Mouse (Mus musculus): ENCODE measurements around the gene Arid5a.

Arid5a gene

GRCm38 (mm10) chr1:36307495-36308280, at the start of gene Arid5a:
Gene Arid5a, plus strand, starts transcription at chr1:36307733.
- DNase-seq: peak; percentile 97

DNA sequence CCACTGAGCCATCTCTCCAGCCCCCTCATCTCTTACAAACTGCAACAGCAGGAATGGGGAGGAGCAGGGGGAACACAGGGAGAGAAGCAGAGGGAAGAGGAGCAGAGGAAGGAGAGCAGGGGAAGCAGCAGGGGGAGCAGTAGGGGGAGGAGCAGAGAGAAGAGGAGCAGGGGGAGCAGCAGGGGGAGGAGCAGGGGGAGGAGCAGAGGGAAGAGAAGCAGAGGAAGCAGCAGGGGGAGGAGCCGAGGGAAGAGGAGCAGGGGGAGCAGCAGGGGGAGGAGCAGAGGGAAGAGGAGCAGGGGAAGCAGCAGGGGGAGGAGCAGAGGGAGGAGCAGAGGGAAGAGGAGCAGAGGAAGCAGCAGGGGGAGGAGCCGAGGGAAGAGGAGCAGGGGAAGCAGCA, 48.9 kb upstream of the Arid5a start:
- no peak for DNase-seq

DNA sequence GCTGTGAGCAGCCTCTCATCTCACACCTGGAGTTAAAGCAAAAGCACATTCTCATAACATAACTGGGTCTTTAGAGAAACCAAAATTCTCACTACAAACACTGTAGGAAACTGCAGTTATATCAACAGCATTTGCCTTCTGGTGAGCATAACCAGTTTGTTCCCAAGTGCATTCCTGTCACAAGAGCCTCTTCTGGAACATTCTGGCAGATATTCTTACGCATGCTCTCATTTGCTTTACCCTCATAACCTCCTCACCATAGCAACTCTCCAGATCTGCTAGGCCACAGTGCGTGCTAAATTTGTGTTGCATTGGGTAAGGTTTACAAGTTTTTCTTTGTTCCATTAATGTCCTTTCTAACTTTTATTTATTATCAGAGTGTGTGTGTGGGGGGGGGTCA, 48.3 kb upstream of the Arid5a start:
- no peak for DNase-seq

GRCm38 (mm10) chr1:36260418-36260817, 47.1 kb upstream of the Arid5a start:
- DNase-seq: no peak

DNA sequence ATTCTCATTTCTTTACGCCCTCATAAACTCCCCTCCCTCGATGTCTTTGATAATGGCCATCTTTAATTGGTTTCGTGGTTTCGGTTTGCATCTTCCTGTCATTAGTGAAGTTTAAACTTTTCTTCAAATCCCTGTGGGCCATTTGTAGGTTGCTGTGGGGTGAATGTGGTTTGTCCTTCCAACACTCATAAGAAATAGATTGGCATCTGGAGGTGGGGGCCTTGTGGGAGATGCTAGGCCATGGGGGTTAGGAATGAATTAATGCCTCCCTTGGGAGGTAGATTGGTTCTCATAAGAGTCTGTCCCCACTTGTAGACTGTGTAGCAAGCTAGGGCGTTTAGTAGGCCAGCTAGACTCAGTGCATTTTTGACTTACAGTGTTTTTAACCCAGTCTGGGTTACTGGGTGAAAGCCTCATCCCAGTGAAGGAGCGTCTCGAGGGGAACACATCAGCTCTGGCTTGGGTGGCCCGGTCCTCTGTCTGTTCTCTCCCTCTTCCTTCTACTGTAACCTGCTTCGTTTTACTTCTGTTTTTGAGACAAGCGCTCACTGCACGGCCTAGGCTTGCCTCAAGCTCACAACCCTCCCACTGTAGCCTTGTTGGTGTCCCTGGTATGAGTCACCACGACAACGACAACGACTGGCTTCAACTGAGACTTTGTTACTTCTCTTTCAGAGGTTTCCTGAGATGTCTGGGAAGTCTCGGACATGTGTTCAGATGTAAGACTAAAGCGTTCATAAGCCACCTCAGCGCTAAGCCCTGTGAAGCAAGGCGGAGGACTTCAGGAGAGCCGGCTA, 45.6 kb upstream of the Arid5a start:
- no peak for DNase-seq

DNA sequence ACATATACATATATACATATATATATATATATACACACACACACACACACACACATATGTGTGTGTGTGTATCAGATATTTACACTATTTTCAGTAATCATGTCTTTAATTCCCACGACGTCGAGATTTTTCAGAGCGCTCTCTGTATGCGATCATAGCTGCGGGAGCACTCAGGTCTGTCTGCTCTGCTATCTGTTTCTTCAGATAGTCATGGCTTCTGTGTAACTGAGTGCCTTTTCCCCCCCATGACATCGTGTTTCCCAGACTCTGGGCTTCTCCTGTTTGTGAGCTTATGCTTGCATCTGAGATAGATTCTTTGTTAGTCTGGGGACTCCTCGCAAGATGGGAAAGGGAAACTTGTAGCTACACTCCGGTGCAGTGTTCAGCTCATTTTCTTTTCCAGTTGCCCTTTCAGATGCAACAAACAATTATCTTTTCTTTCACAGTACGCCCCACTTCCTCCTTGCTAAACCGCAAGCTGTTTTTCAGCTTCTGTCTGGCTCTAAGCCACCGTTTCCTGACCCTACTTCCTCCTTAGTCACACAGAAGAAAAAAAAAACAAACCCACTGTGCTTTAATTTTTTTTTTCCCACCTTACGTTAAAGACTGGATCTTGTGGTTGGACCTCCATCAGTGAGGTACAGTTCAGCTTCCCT, 43.6 kb upstream of the Arid5a start:
- no peak for DNase-seq

DNA sequence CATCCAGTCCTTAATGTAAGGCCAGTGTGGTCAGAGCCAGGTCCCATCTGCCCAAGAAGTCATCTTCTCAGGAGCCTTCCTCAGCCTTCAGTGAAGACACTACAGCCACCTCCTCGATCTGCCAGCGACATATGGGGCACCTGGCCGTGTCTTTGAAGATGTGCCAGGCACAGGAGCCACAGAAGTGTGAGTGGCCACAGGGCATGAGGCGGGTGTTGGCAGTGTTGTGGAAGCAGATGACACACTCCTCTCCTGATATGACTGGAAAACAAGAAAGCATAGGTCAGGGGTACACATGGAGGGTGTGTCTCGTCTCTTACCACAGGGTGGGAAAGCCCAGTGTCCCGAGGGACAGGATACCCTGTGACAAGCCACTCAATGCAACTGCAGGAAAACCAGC, 41.2 kb upstream of the Arid5a start:
- DNase-seq: no peak

DNA sequence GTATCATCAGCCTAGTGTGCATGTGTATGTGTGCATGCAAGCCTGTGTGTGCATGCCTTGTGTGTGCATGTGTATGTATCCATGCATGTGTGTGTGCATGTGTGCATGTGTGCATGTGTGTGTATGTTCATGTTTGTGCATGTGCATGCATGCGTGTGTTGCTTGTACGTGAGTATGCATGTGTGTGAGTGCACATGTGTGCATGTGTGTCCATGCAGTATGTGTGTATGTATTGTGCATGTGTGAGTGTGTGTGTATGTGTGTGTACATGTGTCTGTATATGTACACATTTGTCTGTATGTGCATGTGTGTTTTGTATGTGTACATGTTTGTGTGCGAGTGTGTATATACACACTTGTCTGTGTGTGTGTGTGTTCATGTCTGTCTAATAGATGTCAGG, 39.9 kb upstream of the Arid5a start:
- no peak for DNase-seq

DNA sequence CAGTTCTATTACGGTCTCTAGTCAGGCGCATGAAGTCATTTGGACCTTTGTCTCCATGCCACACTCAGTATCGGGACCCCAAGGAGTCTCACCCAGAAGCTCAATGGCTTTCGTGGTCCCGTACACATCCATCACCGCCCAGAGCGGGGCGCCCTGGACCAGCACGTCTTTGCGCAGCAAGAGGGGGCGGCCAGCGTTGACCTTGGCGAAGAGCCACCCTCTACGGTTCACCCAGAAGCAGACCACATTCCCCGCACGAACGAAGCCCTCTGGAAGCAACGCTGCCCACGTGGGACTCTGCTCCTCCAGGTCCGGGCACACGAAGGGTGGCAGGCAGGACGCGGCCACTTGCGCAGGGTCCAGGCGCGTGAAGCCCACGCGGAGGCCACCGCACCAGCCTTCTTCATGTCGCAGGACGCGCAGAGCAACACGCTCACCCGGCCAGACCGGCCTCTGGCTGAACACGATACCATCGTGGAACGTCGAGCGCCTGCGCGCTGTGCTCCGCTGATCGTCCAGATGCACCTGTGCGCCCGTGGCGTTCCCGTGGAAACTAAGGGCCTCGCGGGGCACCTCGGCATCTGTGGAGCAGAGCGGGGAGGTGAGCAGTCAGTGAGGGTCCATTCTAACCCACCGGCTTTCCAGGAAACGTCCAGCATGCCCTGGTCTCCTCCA, 38.3 kb upstream of the Arid5a start:
- DNase-seq: no peak

DNA sequence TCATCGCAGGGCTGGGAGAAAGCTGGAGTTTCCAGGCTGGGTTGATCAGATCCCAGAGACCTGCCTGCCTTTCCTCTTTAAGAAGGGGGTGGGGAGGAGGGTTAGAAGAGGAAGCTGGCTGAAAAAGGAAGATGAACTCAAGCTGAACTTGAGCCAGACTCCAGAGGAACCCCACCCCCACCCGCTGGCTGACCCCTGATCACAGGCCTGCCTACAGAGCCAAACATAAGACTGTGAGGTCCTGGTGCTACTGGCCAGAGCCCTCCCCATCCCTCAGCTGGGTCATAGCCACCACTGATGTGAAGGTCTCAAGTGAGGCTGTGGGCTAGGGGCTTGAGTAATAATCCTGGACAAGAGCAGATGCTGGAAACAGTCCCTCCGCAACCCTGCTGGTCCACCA, 36.9 kb upstream of the Arid5a start:
- no peak for DNase-seq

DNA sequence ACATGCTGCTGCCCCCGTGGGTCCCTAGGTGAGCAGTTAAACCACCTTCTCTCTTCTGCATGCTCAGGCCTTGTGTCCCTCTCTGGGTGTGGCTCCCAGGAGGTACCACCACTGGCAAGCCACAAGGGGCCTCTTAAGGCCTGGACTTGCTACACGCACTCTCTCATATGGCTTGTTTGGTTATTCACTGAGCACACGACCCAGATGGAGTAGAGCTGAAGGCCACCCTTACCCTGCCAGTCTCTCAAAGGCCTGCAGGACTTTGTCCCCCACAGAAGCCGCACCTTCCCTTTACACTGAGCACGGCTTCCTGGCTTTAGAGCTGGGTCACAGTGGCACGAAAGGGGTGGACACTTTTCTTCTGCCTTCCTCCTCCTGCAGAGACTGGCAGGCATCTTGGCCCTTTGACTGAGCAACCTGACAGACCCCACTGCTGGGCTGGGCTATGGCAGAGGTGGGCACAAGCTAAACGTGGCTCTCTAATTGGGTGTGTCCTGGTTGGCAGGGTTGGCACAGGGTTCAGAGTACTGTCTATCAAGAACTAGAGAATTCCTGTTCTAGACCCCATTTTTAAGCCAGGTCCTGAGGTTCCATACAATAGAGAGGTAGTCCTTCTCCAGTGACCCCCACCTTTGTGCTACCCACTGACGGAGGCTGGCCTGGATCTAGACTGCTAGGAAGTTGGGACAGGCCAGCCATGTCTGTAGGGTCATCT, 35.9 kb upstream of the Arid5a start:
- no peak for DNase-seq

DNA sequence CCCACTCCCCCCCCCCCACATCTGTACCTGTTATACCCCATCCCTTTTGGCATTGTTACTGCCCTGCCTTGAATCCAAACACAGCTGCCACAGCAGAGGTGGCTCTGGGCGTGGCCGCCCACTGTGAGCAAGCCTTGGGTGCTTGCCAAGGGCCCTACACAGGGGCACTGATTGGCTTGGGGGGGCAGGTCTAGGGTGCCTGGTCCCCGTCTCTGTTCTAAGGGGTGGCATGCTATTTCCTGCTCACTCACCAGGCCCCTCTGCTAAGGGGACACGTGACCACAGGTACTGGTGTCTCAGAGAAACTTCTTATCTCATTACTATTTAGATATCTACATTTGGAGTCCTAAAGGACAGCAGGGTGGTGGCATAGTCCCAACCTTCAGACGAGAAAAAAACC, 35.0 kb upstream of the Arid5a start:
- DNase-seq: no peak

DNA sequence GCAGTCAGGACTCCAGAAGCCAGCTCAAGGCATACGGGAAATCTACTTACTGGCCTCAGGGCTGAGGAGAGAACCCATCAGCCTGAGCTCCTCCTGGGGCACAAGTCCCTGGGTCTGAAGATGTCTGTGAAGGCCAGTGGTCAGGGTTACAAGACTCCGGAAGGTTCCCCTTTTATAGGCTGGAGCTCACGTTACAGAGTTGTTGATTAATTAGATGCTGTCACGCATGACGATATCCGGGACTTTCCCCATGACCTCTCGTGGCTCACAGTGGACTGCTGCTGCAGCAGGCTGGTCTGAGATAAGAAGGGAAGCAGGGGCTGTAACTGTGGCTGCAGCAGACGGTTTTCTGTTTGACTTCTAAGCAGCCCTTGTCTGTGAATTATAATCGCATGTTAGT, 34.2 kb upstream of the Arid5a start:
- no peak for DNase-seq

DNA sequence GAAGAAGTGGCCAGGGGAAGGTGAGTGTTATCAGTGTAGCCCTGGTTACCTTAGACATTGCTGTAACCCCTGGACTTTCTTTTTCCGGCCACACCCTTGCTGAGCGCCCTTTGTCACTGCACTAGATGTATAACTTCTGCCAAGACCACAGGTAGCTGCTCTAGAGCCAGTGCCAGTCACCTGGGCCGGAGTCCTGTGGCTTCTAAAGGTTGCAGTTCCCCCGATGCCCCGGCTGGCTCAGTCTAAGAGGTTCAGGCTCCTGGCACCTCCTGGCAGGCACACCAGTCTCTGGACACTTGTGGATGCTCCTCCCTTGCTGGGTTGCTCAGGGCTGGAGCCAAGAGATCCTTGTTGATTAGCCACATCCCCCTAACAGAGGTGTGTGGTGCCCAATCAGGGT, 33.1 kb upstream of the Arid5a start, which contains the start of gene Neurl3:
Gene Neurl3 (minus strand): TSS at position 225 of the 400 bp plus-strand sequence.
- DNase-seq: no peak

DNA sequence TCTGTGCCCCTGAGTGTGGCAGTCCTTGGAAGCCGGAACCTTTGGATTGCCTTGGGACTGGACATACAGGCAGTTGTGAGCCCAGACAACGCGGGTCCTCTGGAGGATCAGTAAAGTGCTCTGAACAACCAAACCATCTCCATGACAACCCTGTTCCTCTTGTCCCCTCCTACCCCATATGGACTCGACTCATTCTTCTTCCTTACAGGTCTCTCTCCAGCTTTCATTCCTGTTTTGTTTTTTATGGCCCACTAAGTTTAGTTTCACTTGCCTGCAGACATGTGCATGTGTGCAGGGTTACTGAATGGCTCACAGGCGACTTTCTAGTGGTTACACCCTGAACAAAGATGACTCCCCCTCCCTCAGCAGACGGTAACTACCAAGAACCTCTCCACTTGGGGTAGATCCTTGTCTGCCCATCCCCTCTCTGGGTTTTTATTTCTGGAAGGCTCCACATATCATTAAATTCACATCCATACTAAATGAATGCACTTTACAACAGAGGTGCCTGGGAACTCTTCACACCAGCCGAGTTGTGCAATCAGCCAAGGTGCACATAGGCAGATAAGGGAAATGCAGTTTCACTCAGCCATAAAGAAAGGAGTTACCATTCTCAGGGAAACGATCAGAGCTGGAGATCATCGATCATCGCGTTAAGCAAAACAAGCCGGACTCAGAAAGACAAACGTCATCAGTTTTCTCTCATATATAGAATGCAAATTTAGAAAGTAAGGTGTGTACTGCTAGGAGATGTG, 31.7 kb upstream of the Arid5a start:
- no peak for DNase-seq

GRCm38 (mm10) chr1:36277267-36278060, 30.1 kb upstream of the Arid5a start:
- DNase-seq: peak; percentile 79

DNA sequence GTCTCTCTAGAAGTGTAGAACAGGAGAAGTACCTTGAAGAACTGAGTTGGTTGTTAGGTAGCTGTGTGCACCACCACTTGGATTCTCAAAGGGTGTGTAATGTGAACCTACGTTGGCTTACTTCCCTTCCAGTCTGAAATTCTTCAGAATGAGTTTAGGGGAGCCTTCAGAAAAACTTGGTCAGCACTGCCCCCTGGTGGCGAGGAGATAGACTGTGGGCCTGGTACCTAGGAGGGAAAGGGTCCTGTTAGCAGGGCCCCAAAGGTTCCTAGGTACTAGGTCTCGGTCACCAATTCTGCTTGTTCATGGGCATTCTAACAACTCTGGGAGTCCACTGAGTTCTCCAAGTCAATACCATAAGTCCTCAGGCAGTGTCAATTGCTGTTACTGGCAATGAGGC, 28.3 kb upstream of the Arid5a start:
- DNase-seq: peak; percentile 80

DNA sequence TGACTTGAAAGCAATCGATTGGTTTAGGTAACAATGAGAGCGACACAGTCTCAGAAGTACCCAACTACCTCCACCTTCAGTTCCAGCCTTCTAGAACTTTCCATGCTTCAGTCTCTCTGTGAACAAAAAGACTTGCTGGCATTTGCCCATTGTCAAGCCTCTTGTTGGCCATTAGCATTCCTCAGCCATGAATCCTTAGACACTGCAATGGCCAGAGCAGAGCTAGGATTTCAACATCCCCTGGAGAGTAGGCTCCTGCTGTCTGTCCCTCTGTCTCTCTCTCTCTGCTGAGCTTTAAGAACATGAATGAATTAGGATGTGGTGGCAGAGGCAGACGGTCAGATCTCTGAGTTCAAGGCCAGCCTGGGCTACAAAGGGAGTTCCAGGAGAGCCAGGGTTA, 26.6 kb upstream of the Arid5a start:
- DNase-seq: no peak

DNA sequence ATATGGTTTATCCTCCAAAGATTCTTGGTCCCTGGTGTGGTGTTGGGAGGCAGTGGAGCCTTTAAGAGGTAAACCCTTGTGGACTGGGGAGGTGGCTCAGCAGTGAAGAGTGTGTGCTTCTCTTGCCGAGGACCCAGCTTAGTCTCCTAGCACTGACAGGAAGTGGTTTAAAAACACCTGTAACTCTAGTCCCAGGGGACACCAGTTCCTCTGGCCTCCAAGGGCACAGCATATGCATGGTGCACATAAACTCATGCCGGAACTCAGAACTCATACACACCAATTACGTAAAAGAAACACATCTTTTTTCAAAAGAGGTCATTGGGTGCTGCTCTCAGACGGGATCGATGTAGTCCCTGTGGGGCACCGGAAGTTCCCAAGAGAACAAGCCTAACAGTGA, 25.7 kb upstream of the Arid5a start:
- no peak for DNase-seq

DNA sequence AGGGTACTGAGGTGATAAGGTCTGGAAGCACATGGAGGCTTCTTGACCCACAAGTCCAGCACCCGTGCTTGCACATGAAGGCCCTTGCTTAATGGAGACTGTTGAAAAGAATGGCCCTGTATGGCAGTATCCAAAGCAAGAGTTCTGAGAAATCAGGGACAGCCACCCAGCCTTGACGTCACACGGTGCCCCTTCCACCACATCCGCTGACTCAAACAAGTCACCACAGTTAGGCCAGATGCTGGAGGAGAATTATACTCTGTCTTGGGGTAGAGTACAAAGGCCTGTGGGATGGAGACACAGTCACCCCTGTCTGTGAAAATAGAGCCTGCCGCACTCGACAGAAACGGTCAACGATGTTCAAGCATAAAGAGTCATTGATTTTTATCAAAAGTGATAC, 14.1 kb upstream of the Arid5a start:
- DNase-seq: no peak

- DNase-seq: no peak
These were observed 13.1 kb upstream of the Arid5a start for GRCm38 (mm10) chr1:36294402-36294801.

Measured in retina, postnatal 1 day (tissue).